Mouse (Mus musculus) cerebellum, adult 2 months (tissue): Measurements from ENCODE around the gene Trim38.

Experiments used
- CTCF ChIP-seq: fragments of 200-500 bp; IDR thresholded peaks from 2 replicates; pipeline ENCODE4 v1.5.1; 2011; ENCODE audit warnings: low read depth, mild to moderate bottlenecking, control low read depth, low read length, moderate library complexity, borderline replicate concordance; ENCODE audit not compliant: insufficient read depth
- POLR2A ChIP-seq: fragments of 200-500 bp; IDR thresholded peaks from 2 replicates; pipeline ENCODE4 v1.6.1; 2011; ENCODE audit warnings: low read length, control low read depth, borderline replicate concordance; ENCODE audit not compliant: insufficient read depth

- TF ChIP-seq CTCF (no peak), POLR2A (no peak)
Measured at GRCm38 (mm10) chr13:23743215-23743614, 26.5 kb upstream of the Trim38 start.
